Mouse (Mus musculus) urinary bladder, postnatal 14 days (tissue): ENCODE measurements around the gene Gpr153.
A peak's percentile ranks its signal among the peaks of the same experiment; 100 is the strongest.

Experiments used
- DNase-seq: peaks from one replicate; pipeline ENCODE4 v3.0.0; 2021; ENCODE audit warnings: low spot score

Gene Gpr153

DNA sequence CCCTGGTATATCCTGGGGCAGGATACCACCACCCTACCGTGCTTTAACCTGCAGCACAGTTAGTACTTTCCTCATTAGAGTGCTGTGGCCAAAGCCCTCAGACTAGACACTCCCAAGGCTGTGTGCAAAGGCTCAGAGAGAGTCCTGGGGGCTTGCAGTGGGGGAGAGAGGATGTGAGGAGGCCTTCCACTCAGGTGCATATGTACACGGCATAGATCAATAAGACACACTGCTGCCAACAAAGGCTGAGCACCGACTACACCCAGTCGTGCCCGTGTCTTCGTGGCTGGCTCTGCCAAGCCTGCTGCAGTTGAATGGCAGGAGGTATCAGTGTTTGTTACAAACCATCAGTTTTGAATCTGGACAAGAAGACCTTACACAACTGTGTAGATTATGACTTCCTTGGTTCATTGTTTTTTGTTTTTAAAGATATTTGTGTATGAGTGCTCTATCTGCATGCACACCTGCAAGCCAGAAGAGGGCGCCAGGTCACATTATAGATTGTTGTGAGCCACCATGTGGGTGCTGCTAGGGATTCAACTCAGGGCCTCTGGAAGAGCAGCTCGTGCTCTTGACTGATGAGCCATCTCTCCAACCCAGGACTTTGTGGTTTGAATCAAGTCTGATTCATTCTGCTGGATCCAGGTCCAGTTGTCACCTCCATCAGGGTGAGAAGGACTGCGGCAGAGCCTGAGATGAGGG lies 9.0 kb upstream of the Gpr153 start:
- no peak for DNase-seq

DNA sequence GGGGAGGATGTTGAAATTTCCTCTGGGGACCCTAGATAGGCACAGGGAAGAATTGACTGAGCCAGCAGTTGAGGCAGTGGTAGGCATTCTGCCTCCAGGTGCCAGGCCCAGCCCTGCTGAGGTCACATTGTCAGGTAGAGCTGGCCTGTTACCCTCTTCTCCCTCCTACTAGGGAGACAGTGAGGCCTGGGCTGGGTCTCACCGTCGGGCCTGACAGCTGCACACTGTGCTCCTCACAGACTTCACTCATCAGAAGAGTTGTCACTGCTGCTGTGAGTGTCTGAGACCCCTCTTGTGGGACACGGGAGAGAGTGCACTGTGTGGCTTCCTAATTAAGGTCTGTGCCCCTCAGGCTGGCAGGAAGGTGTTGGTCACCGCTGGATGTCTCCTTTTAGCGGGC lies 8.2 kb upstream of the Gpr153 start:
- DNase-seq = no peak

DNA sequence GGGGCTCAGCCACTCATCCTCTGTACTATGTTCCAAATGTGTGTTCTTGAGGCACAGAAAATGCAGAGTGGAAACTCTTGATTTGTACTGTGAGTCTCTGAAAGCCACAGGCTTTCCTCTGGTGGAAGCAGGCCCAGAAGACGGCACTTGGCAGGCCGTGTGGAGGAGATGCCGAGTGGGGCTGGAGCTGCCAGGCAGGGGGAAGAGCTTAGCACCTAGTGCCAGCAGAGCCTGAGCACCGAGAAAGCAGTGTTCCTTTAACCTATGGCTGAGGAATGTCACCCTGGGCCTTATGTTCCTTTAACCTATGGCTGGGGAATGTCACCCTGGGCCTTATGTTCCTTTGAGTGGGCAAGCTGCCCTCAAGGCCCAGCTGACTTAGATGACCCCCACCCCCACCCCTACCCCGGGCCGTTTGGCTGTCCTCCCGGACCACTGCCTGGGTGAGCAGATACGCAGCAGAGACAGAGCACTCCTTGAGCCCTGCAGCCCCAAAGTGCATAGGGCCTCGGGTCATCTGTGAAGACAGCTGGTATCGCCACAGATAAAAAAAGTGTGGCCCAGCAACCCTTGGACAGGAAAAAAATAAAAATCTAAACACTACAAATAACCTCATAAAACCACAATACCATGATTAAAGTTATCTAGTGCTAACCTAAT lies 7.7 kb upstream of the Gpr153 start:
- peak; percentile 34 for DNase-seq

DNA sequence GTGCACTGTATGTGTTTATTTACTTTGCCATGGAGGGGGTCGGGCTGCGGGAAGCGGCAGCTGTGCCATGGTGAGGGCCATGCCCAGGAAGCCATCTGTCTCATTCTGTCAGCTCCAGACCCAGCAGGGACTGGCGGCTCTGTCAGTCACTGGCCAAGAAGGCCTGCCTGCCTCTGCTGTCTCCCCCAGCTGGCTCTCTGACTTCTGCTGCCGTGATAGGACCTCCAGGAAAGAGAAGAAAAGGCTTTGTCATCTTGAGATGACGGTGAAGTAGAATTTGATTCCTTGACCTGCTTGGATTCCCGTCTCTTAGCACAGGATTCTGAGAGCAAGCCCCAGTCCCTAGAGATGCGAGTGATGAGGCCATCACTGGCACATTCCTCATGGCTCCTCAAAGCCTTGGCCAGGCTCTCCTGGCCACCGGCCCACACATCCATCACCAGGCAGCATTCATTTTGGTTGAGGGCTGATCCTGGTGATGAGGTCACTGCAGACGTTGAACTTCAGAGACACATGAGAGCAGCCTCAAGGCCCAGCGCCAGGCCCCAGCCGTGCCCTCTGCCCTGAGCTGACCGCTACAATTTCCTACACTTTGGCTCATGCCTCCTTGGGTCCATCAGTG lies 6.2 kb upstream of the Gpr153 start:
- DNase-seq = no peak

DNA sequence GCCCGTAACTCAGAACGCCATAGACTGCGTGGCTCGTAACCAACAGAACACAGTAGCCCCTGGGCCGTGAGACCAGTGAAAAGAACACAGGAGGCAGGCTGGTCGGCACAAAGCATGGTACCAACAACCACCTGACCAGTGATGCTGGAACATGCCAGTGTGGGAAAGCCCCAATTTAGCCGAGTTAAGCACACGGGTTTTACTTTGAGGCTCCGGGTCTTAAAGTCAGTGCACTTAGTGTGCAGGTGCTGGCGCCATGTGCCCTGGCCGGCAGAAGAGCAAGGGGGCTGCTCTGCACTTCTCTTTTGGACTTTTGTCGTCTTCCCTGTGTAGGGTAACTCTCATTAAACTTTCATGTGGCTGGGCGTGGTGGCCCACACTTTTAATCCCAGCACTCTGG lies 4.1 kb upstream of the Gpr153 start:
- DNase-seq = no peak

DNA sequence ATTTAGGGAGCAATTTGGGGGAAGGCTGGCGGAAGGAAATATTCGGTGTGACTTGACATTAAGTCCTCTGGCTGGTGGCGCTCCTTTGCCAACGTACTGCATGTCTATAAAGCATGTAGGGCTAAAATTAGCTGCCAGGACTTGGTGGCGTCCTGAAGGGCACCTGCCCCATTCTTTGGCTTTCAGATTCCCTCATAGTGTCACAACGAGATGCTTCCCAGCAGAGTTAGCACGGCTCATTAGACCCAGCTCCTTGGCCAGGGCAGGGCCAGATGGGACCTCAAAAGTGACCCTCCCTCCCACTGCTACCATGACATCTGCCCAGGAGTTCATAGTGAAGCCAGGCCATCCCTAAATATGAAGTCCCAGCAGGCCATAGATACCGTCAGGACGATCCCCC lies 3.4 kb upstream of the Gpr153 start:
- no peak for DNase-seq

DNA sequence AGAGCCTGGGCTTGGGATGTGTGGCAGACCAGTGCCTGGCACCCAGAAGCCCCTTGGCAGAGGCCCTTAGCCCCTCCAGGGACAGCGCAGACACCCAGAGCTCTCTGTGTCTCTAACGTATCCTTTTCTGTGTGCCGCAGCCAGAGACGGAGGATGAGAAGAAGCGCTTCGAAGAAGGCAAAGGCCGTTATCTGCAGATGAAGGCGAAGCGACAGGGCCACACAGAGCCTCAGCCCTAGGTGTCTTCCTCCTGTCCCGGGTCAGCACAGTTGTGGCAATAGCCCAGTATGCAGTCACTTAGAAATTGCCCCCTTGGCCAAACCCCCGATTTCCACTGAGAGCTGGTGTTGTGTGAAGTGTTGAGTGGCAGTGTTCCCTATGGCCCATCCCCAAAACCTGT lies 2.7 kb upstream of the Gpr153 start:
- no peak for DNase-seq

DNA sequence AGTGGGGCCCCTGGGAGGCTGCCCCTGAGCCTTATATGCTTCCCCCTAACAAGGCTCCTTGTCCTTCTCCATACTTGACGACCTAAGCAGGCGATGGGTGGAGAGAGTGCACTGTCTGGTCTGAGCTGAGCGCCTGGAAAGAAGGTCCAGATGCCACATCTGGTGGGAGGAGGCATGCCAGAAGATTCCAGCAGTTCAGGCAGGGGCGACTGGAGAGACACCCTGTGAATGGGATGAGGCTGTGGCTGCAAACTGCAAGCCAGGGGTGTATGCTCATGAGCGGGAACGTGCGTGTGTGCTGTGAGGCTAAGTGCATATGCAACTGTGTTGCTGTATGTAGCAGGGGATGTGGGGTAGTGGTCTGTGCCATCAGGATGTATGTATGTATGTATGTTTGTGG lies 2.0 kb upstream of the Gpr153 start:
- no peak for DNase-seq

DNA sequence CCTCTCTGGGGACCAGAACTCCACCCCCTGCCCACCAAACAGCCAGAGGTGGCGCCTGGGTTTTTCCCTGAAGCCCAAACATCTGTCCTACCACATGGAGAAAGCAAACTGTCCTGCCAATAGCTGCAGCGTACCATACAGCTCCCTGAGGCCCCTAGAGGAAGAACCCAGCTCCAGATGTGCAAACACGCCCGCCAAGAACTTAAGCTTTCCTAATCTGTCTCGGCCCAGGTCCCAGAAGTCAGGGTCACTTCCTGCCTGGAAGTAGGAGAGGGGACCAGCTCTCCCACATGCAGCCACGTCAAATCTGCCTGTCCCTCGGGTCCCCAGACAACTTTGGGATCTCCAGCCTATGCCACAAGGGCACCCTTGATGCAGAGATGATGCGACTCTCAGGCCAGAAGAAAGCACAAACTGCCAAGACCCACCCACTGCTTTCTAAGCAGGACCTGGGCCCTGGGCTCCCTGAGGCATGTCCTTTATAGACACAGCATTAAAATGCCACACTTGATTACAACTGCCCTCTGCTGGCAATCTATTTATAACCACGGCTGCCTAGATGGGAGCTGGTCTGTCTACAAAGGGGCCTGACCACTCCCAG lies 1.5 kb upstream of the Gpr153 start:
- peak; percentile 73 for DNase-seq

DNA sequence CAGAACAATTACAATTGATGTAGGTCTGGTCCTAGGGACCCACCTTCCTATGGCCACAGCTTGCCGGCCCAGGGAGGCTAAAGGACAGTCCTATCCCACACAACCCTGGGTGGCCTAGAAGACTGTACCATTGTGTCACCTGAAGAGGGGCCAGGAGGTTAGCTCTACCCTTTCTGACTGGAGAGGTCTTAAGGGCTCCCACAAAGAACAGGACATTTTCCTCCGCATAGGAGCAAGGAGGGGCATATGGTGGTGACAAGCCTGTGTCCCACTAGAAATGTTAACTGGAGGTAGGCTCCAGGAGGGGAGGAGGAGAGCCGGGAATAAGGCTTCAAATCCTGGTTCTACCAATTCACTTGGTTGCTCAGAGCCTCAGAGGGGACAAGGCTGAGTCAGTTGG lies 841 bp upstream of the Gpr153 start:
- no peak for DNase-seq

DNA sequence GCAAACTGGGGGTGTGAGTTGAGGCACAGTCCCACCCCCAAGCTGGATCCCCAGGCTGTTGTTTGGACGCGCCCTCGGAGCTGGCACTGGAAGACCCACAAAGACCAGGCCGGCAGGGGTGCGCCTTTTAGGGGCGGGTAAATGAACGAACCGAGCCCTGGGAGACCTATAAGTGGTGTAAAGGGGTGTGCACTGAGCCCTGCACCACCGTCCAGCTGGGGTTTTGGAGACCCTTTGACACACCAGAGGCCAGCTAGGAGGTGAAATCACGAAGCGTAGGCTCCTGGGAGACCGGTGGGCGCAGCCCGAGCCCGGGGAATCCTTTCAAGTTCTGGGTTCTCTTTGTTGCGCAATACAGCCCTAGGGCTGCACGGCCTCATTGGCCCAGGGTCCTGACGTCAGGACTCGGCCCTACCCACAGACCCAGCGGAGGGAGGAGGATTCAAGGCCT lies 674 bp downstream of the Gpr153 start:
- DNase-seq = peak; percentile 47

DNA sequence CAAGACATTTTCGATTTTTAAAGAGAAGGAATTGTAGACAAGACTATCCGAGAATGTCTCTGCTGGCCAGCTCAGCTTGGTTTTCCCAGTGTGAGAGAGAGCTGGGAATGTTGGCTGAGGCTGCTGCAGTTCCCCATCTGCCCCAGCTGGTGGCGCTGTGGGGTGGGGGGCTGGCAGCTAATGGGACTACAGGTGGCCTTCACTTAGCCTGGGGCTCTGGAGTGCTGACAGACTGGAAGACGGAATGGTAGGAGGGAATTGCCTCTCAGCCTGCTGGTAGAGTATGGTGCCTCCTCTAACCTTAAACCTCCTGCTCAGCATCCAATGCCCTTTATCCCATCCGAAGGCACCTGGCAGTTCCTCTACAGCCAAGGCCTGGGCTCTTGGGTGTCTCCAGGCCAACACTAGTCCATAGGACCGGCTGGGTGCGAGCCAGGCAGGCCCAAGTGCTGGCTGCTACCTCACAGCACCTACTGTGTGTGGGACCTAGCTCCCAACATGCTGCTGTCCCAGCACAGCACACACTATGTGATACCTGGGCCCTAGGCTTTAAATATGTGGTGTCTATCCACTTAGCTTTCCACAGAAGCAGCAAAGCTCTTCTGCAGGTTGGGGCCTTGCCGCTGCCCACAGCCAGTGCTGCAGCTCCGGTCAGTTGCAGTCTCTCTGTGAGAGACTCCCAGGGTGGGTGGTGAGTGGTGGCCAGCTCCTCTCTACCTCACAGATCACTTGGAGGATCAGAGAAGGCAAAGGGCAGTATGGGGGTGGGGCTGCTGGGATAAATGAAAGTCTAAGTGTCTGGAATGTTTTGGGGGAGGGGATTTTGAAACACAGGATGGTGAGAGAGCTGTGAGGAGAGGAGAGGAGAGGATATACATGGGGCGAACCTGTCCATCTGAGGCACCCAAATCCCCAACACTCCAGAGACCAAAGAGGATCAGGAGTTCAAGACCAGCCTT lies 2.6 kb downstream of the Gpr153 start:
- no peak for DNase-seq

DNA sequence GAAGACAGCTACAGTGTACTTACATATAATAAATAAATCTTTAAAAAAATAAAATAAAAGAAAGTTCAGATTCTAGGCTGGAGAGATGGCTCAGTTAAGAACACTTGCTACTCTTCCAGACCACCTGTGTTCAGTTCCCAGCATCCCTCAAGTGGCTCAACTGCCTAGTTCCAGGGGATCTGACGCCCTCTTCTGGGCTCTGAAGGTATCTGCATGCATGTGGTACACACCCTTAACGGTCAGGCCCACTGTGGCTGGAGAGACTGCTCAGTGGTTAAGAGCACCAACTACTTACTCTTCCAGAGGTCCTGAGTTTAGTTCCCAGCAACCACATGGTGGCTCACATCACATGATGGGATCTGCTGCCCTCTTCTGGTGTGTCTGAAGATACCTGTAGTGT lies 3.9 kb downstream of the Gpr153 start:
- no peak for DNase-seq

DNA sequence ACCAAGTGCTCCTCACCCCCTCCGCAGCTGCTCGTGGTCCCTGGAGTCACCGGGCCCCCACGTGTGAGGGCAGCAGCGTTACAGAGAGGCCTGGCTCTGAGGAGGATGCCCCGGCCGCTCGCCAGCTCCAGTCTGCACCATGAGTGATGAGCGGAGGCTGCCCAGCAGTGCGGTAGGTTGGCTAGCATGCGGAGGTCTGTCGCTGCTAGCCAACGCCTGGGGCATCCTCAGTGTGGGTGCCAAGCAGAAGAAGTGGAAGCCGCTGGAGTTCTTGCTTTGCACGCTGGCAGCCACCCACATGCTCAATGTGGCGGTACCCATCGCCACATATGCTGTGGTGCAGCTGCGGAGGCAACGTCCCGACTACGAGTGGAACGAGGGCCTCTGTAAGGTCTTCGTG lies 5.0 kb downstream of the Gpr153 start:
- no peak for DNase-seq

DNA sequence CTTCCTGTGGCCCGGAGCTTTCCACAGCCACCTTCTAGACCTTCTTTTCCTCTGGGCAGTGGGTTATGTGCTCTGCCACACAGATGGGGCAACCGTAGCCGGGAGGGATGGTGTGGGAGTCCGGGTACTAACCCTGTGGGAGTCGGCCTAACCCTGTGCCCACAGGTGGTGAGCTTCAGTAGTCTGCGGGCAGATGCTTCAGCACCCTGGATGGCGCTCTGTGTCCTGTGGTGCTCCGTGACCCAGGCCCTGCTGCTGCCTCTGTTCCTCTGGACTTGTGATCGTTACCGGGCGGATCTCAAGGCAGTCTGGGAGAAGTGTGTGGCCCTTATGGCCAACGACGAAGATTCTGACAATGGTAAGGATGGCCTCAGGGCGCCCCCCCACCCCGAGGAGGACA lies 7.6 kb downstream of the Gpr153 start:
- DNase-seq = no peak

DNA sequence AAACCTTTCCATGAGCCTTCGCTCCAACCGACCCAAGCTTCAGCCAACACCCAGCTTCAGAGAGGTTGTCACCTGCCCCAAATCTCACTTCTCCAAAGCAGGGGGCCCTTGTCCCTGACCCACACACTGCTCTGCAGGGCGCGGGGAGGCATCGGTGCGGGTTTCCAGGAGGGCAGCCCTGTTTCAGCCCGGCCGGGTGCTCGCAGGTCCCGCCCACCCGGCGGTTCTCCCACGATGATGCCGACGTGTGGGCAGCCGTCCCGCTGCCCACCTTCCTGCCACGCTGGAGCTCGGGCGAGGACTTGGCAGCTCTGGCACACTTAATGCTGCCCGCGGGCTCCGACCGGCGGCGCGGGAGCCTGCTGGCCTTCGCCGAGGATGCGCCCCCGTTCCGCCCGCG lies 8.7 kb downstream of the Gpr153 start:
- no peak for DNase-seq

DNA sequence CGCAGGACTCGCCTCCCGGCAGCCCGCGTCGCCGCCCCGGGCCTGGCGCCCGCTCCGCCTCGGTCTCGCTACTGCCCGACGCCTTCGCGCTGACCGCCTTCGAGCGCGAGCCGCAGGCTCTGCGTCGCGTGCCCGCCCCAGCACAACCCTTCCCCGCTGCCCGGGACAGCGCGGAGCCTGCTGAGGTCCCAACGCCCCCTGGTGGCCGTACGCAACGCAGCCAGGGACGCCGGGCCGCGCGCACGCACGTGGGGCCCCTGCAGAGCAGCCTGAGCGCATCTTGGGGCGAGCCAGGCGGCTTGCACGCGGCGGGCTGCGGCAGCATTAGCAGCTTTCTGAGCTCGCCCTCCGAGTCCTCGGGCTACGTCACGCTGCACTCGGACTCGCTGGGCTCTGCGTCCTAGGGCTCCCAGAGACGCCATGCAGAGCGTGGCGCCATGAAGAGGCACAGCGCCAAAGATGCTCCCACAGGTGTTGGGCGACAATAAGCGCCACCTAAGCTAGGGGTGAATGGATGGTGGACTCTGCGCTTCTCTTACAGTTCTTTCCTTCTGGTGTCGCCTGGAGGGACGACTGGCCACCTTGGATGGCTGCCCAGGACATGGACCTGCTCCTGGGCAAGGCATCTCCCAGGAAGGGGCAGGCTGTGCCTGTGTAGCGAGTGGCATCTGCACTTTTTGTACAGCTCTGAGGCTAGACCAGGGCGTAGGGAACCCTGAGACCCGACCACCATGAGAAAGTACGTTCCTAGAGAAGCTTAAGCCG lies 9.3 kb downstream of the Gpr153 start:
- peak; percentile 85 for DNase-seq

DNA sequence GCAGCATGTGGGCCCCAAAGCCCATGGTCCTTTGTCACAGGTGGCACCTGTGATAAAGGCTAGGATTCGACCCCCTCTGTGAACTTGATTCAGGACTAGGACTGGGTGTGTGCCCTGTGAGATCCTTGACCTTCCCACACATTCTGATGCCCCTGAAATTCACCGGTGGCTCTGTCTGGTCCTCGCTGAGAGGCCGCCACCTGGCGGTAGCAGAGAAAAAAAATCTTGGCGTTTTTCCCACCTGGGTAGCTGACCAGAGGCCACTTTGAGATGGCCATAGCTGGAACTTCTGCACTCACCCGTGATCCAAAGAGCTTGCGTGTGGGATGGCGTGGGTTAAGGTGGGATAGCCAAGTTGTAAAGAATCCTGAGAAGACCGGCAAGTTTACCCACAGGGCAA lies 11.5 kb downstream of the Gpr153 start:
- DNase-seq = peak; percentile 50

DNA sequence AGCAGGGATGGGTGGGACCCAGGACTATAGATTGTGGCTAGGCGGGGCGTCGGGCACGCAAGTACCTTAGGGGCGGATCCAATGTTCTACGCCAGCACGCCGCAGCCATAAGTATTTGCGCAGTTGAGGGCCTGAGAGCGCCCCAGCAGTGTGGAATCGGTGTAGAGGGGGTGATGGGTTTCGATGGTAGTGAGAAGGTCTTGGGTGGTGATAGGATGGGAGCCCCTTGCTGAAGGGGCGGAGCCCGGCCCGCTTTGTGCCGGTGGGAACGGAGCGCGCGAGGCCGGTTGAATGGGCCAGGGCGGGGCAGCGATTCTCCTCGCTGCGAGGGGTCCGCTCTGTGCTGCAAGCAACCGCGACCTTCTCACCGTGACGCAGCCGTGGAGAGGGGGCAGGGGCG lies 12.2 kb downstream of the Gpr153 start:
- no peak for DNase-seq

DNA sequence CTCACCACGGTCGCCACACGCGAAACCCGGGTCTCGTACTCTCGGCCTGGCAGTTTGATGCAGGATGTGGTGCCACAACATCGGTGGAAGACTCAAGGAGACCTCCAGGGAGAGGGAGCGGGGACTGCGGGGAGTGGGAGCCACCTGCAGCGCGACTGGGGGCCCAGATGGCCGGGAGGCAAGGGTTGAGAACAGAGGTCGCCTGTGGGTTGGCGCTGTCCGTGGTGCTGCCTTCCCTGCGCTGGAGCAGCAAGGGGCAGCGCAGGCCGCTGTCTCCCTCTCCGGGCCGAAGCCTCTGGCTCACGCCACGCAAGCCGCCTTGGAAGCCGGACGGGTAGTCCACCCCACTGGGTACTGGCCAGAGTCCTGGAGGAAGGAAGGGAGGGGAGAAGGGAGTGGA lies 12.9 kb downstream of the Gpr153 start:
- peak; percentile 71 for DNase-seq
